Mouse (Mus musculus): ENCODE results near the gene Rnf169. TPM values are rescaled to one million over a fixed set of nuclear protein-coding genes. Genes with fewer than 3 reads are reported as not detected.
A peak's percentile ranks its signal among the peaks of the same experiment; 100 is the strongest.

Gene Rnf169
- total and polyA plus RNA-seq, 3 experiments, result 2.9 to 10.6 (median 9.4) TPM

DNA sequence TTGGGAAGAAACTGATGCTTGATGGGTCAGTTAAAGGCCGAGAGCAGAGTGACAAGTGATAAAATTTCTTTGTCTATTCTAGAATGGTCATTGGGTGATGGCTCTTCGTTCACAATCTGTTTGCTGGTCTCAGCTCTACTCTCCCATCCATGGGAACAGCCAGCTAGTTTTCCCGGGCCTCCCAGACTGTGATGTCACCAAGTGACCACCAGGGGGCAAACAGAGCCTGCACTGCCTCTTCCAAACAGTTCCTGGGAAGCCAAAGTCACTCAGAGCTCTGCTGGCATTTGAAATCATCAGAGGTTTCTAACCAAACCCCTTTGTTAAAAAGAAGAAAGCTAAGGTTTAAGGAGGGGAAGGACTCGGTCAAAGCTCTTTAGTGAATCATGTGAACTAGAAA is 8.5 kb upstream of the Rnf169 start:
- H3K4me3 ChIP-seq, result no peak overlapping the region
- no peaks in the 10 kb centered on the region for H3K79me2 ChIP-seq (replicated peaks; ENCODE audit: control insufficient read depth, insufficient read depth, low read length)
- H3K36me3 ChIP-seq (ENCODE audit: control insufficient read depth, insufficient read depth, low read length), result no peaks in the 10 kb centered on the region
- H3K4me1 ChIP-seq (ENCODE audit: control insufficient read depth, insufficient read depth, low read length), result no peaks in the 10 kb centered on the region
- H3K9ac ChIP-seq (ENCODE audit: low read depth, low read length), result no peak overlapping the region
- no peak for TF ChIP-seq POLR2A (IDR thresholded peaks at IDR 0.05; ENCODE audit: insufficient read depth, low read depth, low read length)
- TF ChIP-seq EP300 (IDR thresholded peaks at IDR 0.05; ENCODE audit: insufficient read depth, low read depth, low read length), result 0 out of 2 replicates have a peak, but pooled peaks have one; percentile 51
- TF ChIP-seq CTCF (IDR thresholded peaks at IDR 0.05), result peak; percentile 98
- peak; percentile 62 to 73 for DNase-seq
- 3% methylated on average over 4 of the region's 4 CpGs for WGBS
- no peak overlapping the region for H3K27ac ChIP-seq
- H3K27me3 ChIP-seq (ENCODE audit: control insufficient read depth, insufficient read depth, low read length), result no peaks in the 10 kb centered on the region
- intact Hi-C loops (cut with DNase I), result loop anchor here (5.0 kb wide), 2 partner anchors 119 to 199 kb away; no protein-coding TSS in a partner anchor

DNA sequence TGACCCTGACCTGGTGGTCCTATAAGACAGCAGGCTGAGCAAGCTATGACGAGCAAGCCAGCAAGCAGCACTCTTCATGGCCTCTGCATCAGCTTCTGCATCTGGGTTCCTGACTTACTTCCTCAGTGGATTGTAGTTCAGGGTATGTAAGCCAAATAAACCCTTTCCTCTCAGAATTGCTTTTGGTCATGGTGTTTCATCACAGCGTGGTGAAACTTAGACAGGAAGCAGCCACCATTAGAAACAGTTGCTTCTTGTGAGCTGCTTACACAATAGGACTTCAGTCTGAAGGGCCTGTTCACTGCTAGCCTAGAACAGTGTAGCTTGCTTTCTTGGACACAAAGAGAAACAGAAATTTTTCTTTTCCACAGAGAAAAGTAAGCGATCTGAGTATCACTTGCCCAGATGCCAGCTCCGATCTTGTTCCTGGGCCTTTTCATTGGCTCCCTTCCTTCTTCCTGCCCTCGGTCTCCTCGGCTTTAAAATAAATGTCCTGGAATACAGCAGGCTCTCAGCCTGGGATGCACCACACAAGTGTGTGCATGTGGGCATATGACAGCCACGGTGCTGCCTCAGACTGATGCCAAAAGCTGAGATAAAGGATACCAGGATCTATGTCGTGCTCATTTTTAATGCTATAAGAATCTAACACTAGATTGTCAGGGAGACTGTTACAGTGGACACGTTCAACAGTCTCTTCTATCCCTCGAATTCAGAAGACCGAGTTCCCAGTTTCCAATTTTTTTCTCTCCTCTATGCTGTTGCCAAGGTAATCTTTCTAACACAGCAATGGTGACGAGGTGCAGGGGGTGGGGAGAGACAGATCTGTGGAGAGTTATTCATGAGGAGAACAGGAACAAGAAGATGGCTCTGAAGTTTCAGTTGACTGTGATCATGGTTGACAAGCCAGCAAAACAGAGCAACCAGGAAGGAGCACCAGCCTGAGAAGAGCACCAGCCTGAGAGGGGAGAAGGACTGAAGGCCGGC is 2.3 kb upstream of the Rnf169 start:
- Histone ChIP-seq H3K4me1 (ENCODE audit: control insufficient read depth, insufficient read depth, low read length) (peaks cover 6% of the 10 kb centered on the region), H3K4me3 (no peak overlapping the region), H3K27ac (no peak overlapping the region), H3K9ac (ENCODE audit: low read depth, low read length) (no peak overlapping the region), H3K27me3 (ENCODE audit: control insufficient read depth, insufficient read depth, low read length) (no peaks in the 10 kb centered on the region), H3K79me2 (replicated peaks; ENCODE audit: control insufficient read depth, insufficient read depth, low read length) (no peaks in the 10 kb centered on the region; the same call in 1 of the 2 replicates), H3K36me3 (ENCODE audit: control insufficient read depth, insufficient read depth, low read length) (peaks cover 4% of the 10 kb centered on the region)
- TF ChIP-seq EP300 (IDR thresholded peaks at IDR 0.05; ENCODE audit: insufficient read depth, low read depth, low read length) (no peak), CTCF (IDR thresholded peaks at IDR 0.05) (no peak)
- intact Hi-C loops (cut with DNase I), result no loop called here
- 83% methylated on average over 13 of the region's 13 CpGs for WGBS
- DNase-seq, result no peak

- Histone ChIP-seq H3K4me1 (ENCODE audit: control insufficient read depth, insufficient read depth, low read length) (peaks cover 6% of the 10 kb centered on the region), H3K9ac (ENCODE audit: low read depth, low read length) (no peak overlapping the region), H3K4me3 (no peak overlapping the region), H3K36me3 (ENCODE audit: control insufficient read depth, insufficient read depth, low read length) (peaks cover 4% of the 10 kb centered on the region), H3K27ac (no peak overlapping the region), H3K27me3 (ENCODE audit: control insufficient read depth, insufficient read depth, low read length) (no peaks in the 10 kb centered on the region), H3K79me2 (replicated peaks; ENCODE audit: control insufficient read depth, insufficient read depth, low read length) (no peaks in the 10 kb centered on the region; the same call in none of the 2 replicates)
- peak; percentile 27 to 44 for DNase-seq
- intact Hi-C loops (cut with DNase I), result loop anchor here (1.0 to 2.0 kb wide), 2 partner anchors 47 to 54 kb away; no protein-coding TSS in a partner anchor
- TF ChIP-seq POLR2A (IDR thresholded peaks at IDR 0.05; ENCODE audit: insufficient read depth, low read depth, low read length), result no peak
- peak; percentile 89 for TF ChIP-seq CTCF (IDR thresholded peaks at IDR 0.05)
- TF ChIP-seq EP300 (IDR thresholded peaks at IDR 0.05; ENCODE audit: insufficient read depth, low read depth, low read length), result no peak
- 2% methylated on average over 2 of the region's 2 CpGs for WGBS
These were observed 1.1 kb upstream of the Rnf169 start for GRCm38 (mm10) chr7:99981311-99981710.

DNA sequence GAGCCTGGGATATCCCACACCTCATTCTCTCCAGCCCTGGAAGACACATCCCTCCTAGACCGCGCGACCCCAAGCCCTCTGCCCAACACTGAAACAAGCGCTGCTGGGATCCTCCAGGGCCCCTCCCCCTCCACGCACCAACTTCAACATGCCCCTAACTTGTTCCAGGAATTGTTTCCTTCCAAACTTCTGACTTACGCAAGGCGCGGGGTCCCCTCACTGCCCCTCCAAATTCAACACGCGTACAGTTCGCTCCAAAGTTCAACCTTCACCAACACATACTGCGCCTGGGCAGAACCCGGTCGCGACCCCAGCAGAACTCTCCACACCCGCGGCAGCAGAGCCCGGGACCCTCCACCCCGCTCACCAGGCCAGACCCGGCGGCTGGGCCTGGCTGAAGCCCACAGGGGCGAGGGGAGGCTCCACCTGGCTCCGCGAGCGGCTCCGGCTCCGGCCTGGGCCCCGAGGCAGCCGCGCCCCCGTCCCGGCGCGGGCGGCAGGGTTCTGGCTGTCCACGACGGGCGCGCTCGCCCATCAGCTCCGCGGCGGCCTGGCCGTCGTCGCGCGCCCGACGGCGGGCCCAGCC is 609 bp downstream of the Rnf169 start:
- peak in 1 of 2 experiments; percentile 75 for DNase-seq
- H3K79me2 ChIP-seq (replicated peaks; ENCODE audit: control insufficient read depth, insufficient read depth, low read length), result peaks cover 4% of the 10 kb centered on the region
- intact Hi-C loops (cut with DNase I), result loop anchor here (2.0 kb wide), 2 partner anchors 17 to 45 kb away; no protein-coding TSS in a partner anchor
- 1% methylated on average over 51 of the region's 51 CpGs for WGBS
- no peak for TF ChIP-seq POLR2A (IDR thresholded peaks at IDR 0.05; ENCODE audit: insufficient read depth, low read depth, low read length)
- no peak for TF ChIP-seq EP300 (IDR thresholded peaks at IDR 0.05; ENCODE audit: insufficient read depth, low read depth, low read length)
- TF ChIP-seq CTCF (IDR thresholded peaks at IDR 0.05), result no peak
- H3K27ac ChIP-seq, result peak overlapping the region; percentile 93
- peak overlapping the region; percentile 79 for H3K9ac ChIP-seq (ENCODE audit: low read depth, low read length)
- peaks cover 10% of the 10 kb centered on the region for H3K4me1 ChIP-seq (ENCODE audit: control insufficient read depth, insufficient read depth, low read length)
- H3K36me3 ChIP-seq (ENCODE audit: control insufficient read depth, insufficient read depth, low read length), result peaks cover 6% of the 10 kb centered on the region
- no peaks in the 10 kb centered on the region for H3K27me3 ChIP-seq (ENCODE audit: control insufficient read depth, insufficient read depth, low read length)
- H3K4me3 ChIP-seq, result peak overlapping the region; percentile 96

DNA sequence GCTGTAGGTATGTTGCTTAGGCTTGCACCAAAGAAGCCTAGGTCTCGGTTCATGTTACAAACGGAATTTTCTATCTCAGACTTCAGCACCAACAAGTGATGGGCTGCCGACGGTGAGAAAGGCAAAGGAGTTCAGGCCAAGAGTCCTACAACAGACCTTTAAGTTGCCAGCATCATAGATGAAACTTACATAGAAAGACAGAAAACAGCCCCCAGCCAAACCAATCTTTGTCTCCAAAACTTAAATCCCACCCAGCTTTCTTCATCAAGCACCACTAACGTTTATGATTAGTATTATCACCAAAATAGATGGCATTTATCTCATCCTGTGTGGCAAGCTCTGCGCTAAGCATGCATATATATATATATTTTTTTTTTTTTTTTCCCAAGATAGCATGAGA is 1.2 kb downstream of the Rnf169 start:
- no peaks in the 10 kb centered on the region for H3K27me3 ChIP-seq (ENCODE audit: control insufficient read depth, insufficient read depth, low read length)
- intact Hi-C loops (cut with DNase I), result loop anchor here (2.0 kb wide), 1 partner anchor 16 kb away; no protein-coding TSS in a partner anchor
- peaks cover 9% of the 10 kb centered on the region for H3K79me2 ChIP-seq (replicated peaks; ENCODE audit: control insufficient read depth, insufficient read depth, low read length)
- H3K4me1 ChIP-seq (ENCODE audit: control insufficient read depth, insufficient read depth, low read length), result peaks cover 14% of the 10 kb centered on the region
- no peak for DNase-seq
- TF ChIP-seq POLR2A (IDR thresholded peaks at IDR 0.05; ENCODE audit: insufficient read depth, low read depth, low read length) (no peak), CTCF (IDR thresholded peaks at IDR 0.05) (no peak), EP300 (IDR thresholded peaks at IDR 0.05; ENCODE audit: insufficient read depth, low read depth, low read length) (no peak)
- H3K9ac ChIP-seq (ENCODE audit: low read depth, low read length), result peak overlapping the region; percentile 11
- H3K36me3 ChIP-seq (ENCODE audit: control insufficient read depth, insufficient read depth, low read length), result peaks cover 10% of the 10 kb centered on the region
- peak overlapping the region; percentile 96 for H3K4me3 ChIP-seq
- H3K27ac ChIP-seq, result peak overlapping the region; percentile 40
- WGBS, result 5% methylated on average over 6 of the region's 6 CpGs

Measured in heart, adult 2 months (tissue).